Mouse (Mus musculus) megakaryocyte, embryonic 14.5 days (primary cell): ENCODE results near the gene Sh3tc1. TPM values are rescaled to one million over a fixed set of nuclear protein-coding genes. Genes with fewer than 3 reads are reported as not detected.

Experiments used
- H3K27me3 ChIP-seq: replicated peaks from 2 replicates; pipeline ENCODE3; 2012; ENCODE audit warnings: inconsistent platforms
- H3K36me3 ChIP-seq: replicated peaks from 2 replicates; pipeline ENCODE3; 2012; ENCODE audit warnings: low read length, inconsistent platforms, mixed read lengths
- H3K4me1 ChIP-seq: 2 replicates; pipeline ENCODE4 v1.6.1; 2012; ENCODE audit warnings: inconsistent platforms
- H3K4me3 ChIP-seq: replicated peaks from 2 replicates; pipeline ENCODE3; 2012; ENCODE audit warnings: moderate library complexity, mild to moderate bottlenecking, inconsistent platforms
- H3K9me3 ChIP-seq: 2 replicates; pipeline ENCODE4 v1.6.1; 2012; ENCODE audit warnings: inconsistent platforms
- FLI1 ChIP-seq: IDR thresholded peaks from 2 replicates; pipeline ENCODE4 v1.6.1; 2012; ENCODE audit warnings: low read length, inconsistent platforms, mixed read lengths
- GATA1 ChIP-seq: IDR thresholded peaks from 3 replicates; pipeline ENCODE4 v1.6.1; 2012; ENCODE audit warnings: mixed read lengths, low read length, inconsistent platforms, borderline replicate concordance
- polyA plus RNA-seq: library from polyadenylated mRNA; stranded (reverse); fragments of >175 nt; gene quantifications from 2 replicates; pipeline ENCODE4 v1.2.3, GENCODE M21; 2012; ENCODE audit warnings: low replicate concordance; ENCODE audit not compliant: insufficient read depth

Gene Sh3tc1
- polyA plus RNA-seq, 1 experiment: 2.6 TPM

GRCm38 (mm10) chr5:35690485-35691165, 49.2 kb downstream of the Sh3tc1 start:
- H3K4me1 ChIP-seq: peaks cover 34% of the 10 kb centered on the region
- H3K4me3 ChIP-seq: no peak overlapping the region
- H3K27me3 ChIP-seq: peaks cover 87% of the 10 kb centered on the region
- no peaks in the 10 kb centered on the region for H3K36me3 ChIP-seq
- peaks cover 5% of the 10 kb centered on the region; the same call in 1 of the 2 replicates for H3K9me3 ChIP-seq
- TF ChIP-seq GATA1 (no peak), FLI1 (no peak)

DNA sequence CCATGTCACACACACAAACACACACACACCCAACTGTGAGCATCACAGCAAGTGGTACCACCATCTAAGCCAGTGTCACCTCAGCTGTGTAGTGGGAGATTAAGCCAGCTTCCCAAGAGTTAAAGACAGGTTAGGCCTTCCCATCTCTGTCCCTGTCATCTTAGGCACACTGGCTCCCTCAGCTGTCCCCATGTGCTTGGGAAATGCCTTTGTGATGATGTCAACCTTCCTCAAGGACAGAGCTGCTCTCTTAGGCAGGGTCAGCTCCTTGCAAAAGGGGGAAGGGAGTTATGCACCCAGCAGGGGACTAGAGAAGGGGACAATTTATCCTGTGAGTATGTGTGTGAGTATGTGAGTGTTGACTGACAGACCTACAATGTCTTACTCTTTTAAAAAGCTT, 50.4 kb downstream of the Sh3tc1 start:
- TF ChIP-seq FLI1 (no peak), GATA1 (no peak)
- H3K4me1 ChIP-seq: peaks cover 46% of the 10 kb centered on the region

GRCm38 (mm10) chr5:35688851-35689250, 50.9 kb downstream of the Sh3tc1 start:
- Histone ChIP-seq H3K4me1 (peaks cover 49% of the 10 kb centered on the region), H3K27me3 (peaks cover 78% of the 10 kb centered on the region), H3K4me3 (no peak overlapping the region), H3K9me3 (peaks cover 5% of the 10 kb centered on the region; the same call in 1 of the 2 replicates), H3K36me3 (no peaks in the 10 kb centered on the region)
- no peak for TF ChIP-seq GATA1
- no peak for TF ChIP-seq FLI1

More for the DNA sequence above, 50.4 kb downstream of the Sh3tc1 start:
- Histone ChIP-seq H3K27me3 (peaks cover 79% of the 10 kb centered on the region), H3K36me3 (no peaks in the 10 kb centered on the region), H3K9me3 (peaks cover 5% of the 10 kb centered on the region; the same call in 1 of the 2 replicates), H3K4me3 (no peak overlapping the region)

DNA sequence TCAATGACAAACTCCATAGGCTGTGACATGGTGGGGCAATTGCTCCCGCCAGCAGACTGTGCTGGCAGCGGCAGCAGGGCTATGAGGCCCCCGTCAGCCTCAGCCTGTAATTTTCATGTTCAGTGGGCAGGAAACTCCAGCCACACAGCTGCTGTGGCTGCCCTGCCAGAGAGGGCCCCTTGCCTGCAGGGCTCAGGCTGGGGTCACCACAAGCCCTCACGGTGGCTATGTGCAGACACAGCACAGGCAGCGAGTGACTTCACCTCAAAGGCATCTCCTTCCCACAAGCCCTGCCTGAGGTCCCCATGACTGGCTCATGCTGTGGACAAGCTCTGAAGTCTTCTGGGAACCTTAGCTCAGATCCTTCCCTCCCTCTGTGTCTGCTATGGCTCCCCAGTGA, 52.7 kb downstream of the Sh3tc1 start:
- H3K4me3 ChIP-seq: peak overlapping the region; percentile 4

GRCm38 (mm10) chr5:35686336-35686735, 53.5 kb downstream of the Sh3tc1 start:
- TF ChIP-seq FLI1: no peak
- TF ChIP-seq GATA1: no peak
- Histone ChIP-seq H3K4me3 (no peak overlapping the region), H3K36me3 (no peaks in the 10 kb centered on the region), H3K9me3 (peaks cover 5% of the 10 kb centered on the region; the same call in 1 of the 2 replicates), H3K27me3 (peaks cover 70% of the 10 kb centered on the region), H3K4me1 (peaks cover 52% of the 10 kb centered on the region)

More for the DNA sequence above, 52.7 kb downstream of the Sh3tc1 start:
- Histone ChIP-seq H3K9me3 (peaks cover 5% of the 10 kb centered on the region; the same call in 1 of the 2 replicates), H3K36me3 (no peaks in the 10 kb centered on the region), H3K4me1 (peaks cover 49% of the 10 kb centered on the region), H3K27me3 (peaks cover 70% of the 10 kb centered on the region)
- TF ChIP-seq GATA1 (no peak), FLI1 (no peak)

DNA sequence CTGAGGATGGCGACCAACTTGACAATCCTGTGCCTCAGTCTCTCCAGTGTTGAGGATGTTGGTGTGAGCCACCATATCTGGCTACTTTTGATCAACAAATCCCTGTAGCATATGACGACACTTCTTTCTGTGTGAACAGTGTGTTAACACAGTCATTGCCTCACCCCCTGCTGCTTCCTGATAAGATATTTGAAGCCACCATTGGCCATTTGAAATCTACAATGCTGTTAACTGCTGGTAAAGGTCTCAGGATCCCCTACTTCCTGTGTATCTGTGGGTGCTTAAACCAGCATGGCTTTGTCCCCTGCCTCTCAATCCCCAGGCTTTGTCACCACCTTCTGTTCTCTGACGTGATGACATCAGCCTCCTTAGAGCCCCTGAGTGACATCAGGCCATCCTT, 54.7 kb downstream of the Sh3tc1 start:
- Histone ChIP-seq H3K36me3 (no peaks in the 10 kb centered on the region), H3K4me3 (no peak overlapping the region)
- no peak for TF ChIP-seq FLI1
- TF ChIP-seq GATA1: no peak

DNA sequence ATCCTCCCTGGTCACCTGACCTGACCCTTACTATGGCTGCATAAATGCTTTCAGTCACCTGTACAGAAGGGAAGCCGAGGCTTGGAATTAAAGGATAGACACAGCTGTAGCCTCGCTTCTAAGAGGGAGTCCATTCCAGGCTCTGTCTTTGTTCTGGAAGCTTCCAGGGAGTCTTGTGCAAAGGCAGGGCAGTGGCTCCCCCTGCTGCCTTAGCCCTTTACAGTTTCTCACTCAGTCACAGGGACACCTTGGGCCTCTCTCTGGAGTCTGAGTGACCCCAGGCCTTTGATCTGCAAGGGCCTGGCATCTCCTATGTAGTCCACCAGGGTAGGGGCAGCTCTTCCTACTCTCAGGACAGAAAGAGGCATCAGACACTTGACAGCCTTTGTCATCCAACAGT, 58.8 kb downstream of the Sh3tc1 start:
- TF ChIP-seq GATA1 (no peak), FLI1 (no peak)
- Histone ChIP-seq H3K27me3 (peaks cover 76% of the 10 kb centered on the region), H3K4me3 (no peak overlapping the region), H3K36me3 (no peaks in the 10 kb centered on the region), H3K9me3 (no peaks in the 10 kb centered on the region), H3K4me1 (peaks cover 58% of the 10 kb centered on the region)

More for the DNA sequence above, 54.7 kb downstream of the Sh3tc1 start:
- Histone ChIP-seq H3K27me3 (peaks cover 70% of the 10 kb centered on the region), H3K4me1 (peaks cover 63% of the 10 kb centered on the region), H3K9me3 (peaks cover 5% of the 10 kb centered on the region; the same call in 1 of the 2 replicates)

DNA sequence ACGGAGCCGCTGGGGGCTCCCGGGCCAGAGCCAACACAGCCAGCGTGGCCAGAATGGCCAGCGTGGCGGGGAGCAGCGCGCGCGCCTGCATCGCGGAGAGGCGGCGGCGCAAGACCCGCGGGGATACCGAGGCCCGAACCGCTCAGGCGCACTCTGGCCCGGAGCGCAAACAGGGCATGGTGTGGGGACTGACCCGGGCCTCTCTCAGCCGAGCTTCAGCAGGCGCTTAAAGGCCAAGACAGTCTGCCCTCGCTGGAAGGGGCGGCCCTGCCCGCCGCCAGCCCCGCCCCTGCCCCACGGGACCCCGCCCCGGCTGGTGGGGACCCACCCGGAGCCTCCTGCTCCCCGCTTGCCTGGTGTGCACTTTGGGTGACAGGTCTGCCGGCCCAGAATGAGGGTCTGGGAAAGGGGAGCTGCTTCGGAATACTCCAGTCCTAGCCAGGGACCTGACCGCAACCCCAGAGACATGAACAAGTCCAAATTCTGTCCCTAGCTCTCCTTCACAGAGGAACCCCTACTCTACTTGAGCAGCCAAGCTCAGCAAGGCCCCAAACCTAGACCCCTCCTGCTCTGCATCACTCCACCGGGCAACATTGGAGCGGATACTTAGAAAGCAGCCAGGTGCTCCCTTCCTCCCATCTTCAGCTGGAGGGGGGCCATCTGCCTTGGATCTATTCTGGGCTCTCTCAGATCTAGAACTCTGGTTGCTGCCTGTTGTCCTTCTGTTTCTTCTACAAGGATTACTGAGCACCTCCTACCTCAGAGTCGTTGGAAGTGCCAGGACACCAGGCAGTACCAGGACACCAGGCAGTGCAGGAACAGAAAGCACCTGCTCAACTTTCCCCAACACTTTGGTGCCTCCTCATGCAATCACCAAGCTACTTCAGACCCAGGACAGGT, 60.3 kb downstream of the Sh3tc1 start, which contains the start of gene Htra3:
Gene Htra3, minus strand, starts transcription at position 527 of the 900 bp plus-strand sequence.
- peaks cover 69% of the 10 kb centered on the region for H3K27me3 ChIP-seq
- peak within 1 kb of the TSS; percentile 86 for H3K4me3 ChIP-seq
- H3K9me3 ChIP-seq: no peaks in the 10 kb centered on the region
- TF ChIP-seq FLI1 (no peak), GATA1 (no peak)
- H3K4me1 ChIP-seq: peaks cover 53% of the 10 kb centered on the region
- no peaks in the 10 kb centered on the region for H3K36me3 ChIP-seq

DNA sequence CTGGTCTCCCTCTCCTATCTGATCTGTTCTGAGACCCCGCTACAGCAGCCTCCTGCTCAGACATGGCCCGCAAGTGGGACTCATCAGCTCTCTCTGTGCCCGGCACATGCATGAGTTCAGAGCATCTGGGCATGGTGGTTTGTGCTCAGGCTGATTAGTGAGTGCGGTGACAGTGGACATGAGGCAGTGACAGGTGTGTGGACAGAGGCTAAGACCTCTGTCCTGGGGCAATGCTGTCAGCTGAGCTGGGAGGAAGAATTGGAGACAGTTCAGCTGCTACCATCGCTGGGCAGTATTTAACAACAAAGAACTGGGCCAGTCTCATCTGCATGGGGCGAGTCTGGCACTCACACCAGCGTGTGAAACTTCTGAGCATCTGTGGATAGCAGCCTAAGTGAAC, 62.8 kb downstream of the Sh3tc1 start:
- TF ChIP-seq GATA1 (no peak), FLI1 (no peak)
- H3K27me3 ChIP-seq: peaks cover 55% of the 10 kb centered on the region
- H3K4me1 ChIP-seq: peaks cover 74% of the 10 kb centered on the region
- no peaks in the 10 kb centered on the region for H3K9me3 ChIP-seq
- H3K4me3 ChIP-seq: no peak overlapping the region
- H3K36me3 ChIP-seq: no peaks in the 10 kb centered on the region
